Mouse (Mus musculus) C2C12 (cell line): ENCODE results near the gene Gm21988.

Source experiments
- CTCF ChIP-seq: IDR thresholded peaks from one replicate; pipeline ENCODE4 v1.5.1; 2011; ENCODE audit not compliant: control insufficient read depth, insufficient read depth, insufficient read length
- FOSL1 ChIP-seq: IDR thresholded peaks from one replicate; pipeline ENCODE4 v1.8.0; 2011; ENCODE audit warnings: mild to moderate bottlenecking, low read length; ENCODE audit not compliant: poor library complexity, insufficient read depth, severe bottlenecking
- MAX ChIP-seq: IDR thresholded peaks from one replicate; pipeline ENCODE4 v1.6.1; 2011; ENCODE audit warnings: mild to moderate bottlenecking, control low read depth
- MYOD1 ChIP-seq: IDR thresholded peaks from one replicate; pipeline ENCODE4 v1.6.1; 2011; ENCODE audit warnings: low read depth; ENCODE audit not compliant: control insufficient read depth, insufficient read length
- USF1 ChIP-seq: IDR thresholded peaks from one replicate; pipeline ENCODE4 v1.6.1; 2011; ENCODE audit warnings: low read depth, mild to moderate bottlenecking, control low read depth, moderate library complexity

GRCm38 (mm10) chr11:70284757-70285156 is 45.1 kb upstream of the Gm21988 start:
- no peak for TF ChIP-seq USF1
- peak; percentile 61 for TF ChIP-seq FOSL1
- TF ChIP-seq CTCF = no peak
- peak; percentile 98 for TF ChIP-seq MYOD1
- TF ChIP-seq MAX = no peak
